Mouse (Mus musculus) heart, adult 2 months (tissue): ENCODE results near the gene Drd2. TPM values are rescaled to one million over a fixed set of nuclear protein-coding genes. Genes with fewer than 3 reads are reported as not detected.

Source experiments
- DNase-seq, 2 experiments: peaks; one replicate each; pipeline ENCODE4 v3.0.0; 2021
- H3K27ac ChIP-seq: fragments of 200-600 bp; 2 replicates; pipeline ENCODE4 v1.8.1; 2022
- H3K27me3 ChIP-seq: fragments of 200-500 bp; 2 replicates; pipeline ENCODE4 v1.6.1; 2012; ENCODE audit warnings: mild to moderate bottlenecking, low read length, inconsistent platforms, mixed read lengths; ENCODE audit not compliant: control insufficient read depth, insufficient read depth
- H3K36me3 ChIP-seq: fragments of 200-500 bp; 2 replicates; pipeline ENCODE4 v1.6.1; 2012; ENCODE audit warnings: low read length, inconsistent platforms; ENCODE audit not compliant: control insufficient read depth, insufficient read depth
- H3K4me1 ChIP-seq: fragments of 200-500 bp; 2 replicates; pipeline ENCODE4 v1.6.1; 2011; ENCODE audit warnings: low read length; ENCODE audit not compliant: control insufficient read depth, insufficient read depth
- H3K4me3 ChIP-seq: fragments of 200-600 bp; 2 replicates; pipeline ENCODE4 v1.8.1; 2022
- H3K79me2 ChIP-seq: fragments of 200-500 bp; replicated peaks from 2 replicates; pipeline ENCODE4 v1.6.1; 2012; ENCODE audit warnings: mild to moderate bottlenecking, inconsistent platforms, low read length, moderate library complexity, mixed read lengths; ENCODE audit not compliant: control insufficient read depth, insufficient read depth
- H3K9ac ChIP-seq: fragments of 200-500 bp; 2 replicates; pipeline ENCODE4 v1.6.1; 2012; ENCODE audit warnings: low read depth, mild to moderate bottlenecking, control low read depth, inconsistent platforms, low read length, mixed read lengths
- CTCF ChIP-seq: fragments of 200-600 bp; IDR thresholded peaks from 2 replicates; pipeline ENCODE4 v1.8.1; 2022; ENCODE audit warnings: antibody characterized with exemption, mild to moderate bottlenecking, moderate library complexity
- EP300 ChIP-seq: fragments of 200-500 bp; IDR thresholded peaks from 2 replicates; pipeline ENCODE4 v1.6.1; 2011; ENCODE audit warnings: low read depth, low read length, control low read depth; ENCODE audit not compliant: insufficient read depth
- POLR2A ChIP-seq: fragments of 200-500 bp; IDR thresholded peaks from 2 replicates; pipeline ENCODE4 v1.6.1; 2011; ENCODE audit warnings: mild to moderate bottlenecking, low read depth, low read length, control low read depth; ENCODE audit not compliant: insufficient read depth
- WGBS: fragments of 180-500 bp; shearing (Covaris S2); methylation state at CpG from one replicate; pipeline ENCODE4 v1.1.7; 2018; 5-methylcytosine and 5-hydroxymethylcytosine counted together
- intact Hi-C: fragments of 180-260 bp; cut with DNase I; formaldehyde crosslinking; loops from one replicate; pipeline ENCODE4 v1.15.1; 2025
- polyA plus RNA-seq: library from polyadenylated mRNA; depleted of rRNA; stranded (reverse); fragments of >200 nt; gene quantifications from 2 replicates; pipeline ENCODE4 v1.2.3, GENCODE M21; 2012; rRNA removed
- total RNA-seq, 2 experiments: library from RNA; stranded (reverse); gene quantifications; 2 replicates each; pipeline ENCODE4 v1.2.3; 2021

Drd2 gene
- total and polyA plus RNA-seq, 3 experiments = 0.78 to 5.1 (median 1.0) TPM

- WGBS = 84% methylated on average over 3 of the region's 3 CpGs
- H3K4me1 ChIP-seq = no peaks in the 10 kb centered on the region
- intact Hi-C loops = no loop called here
- no peak for DNase-seq
- H3K79me2 ChIP-seq = no peaks in the 10 kb centered on the region
- H3K9ac ChIP-seq = no peak overlapping the region
- H3K4me3 ChIP-seq = no peak overlapping the region
- TF ChIP-seq CTCF (no peak), POLR2A (no peak), EP300 (no peak)
- no peaks in the 10 kb centered on the region for H3K27me3 ChIP-seq
- H3K36me3 ChIP-seq = no peaks in the 10 kb centered on the region
- H3K27ac ChIP-seq = no peak overlapping the region
Observed at GRCm38 (mm10) chr9:49456136-49456535, 115.7 kb downstream of the Drd2 start.

Other genes with a start within 250 kb of the Drd2 start
- gene Gm4894, start 90.1 kb upstream of the Drd2 start, total RNA-seq = not detected
- not detected in 2 replicates for gene Gm4894, start 90.1 kb upstream of the Drd2 start, polyA plus RNA-seq
- gene Ankk1, start 86.4 kb downstream of the Drd2 start, total RNA-seq = not detected
- not detected in 2 replicates for gene Ankk1, start 86.4 kb downstream of the Drd2 start, polyA plus RNA-seq
- gene Ttc12, start 145.6 kb downstream of the Drd2 start, total RNA-seq = 10 to 100 TPM in 1 of 2 experiments, 1 to 10 TPM in 1; 8.9 to 10.6 TPM
- gene Ttc12, start 145.6 kb downstream of the Drd2 start, polyA plus RNA-seq = 9.5 and 16.7 TPM in 2 replicates